Mouse (Mus musculus) megakaryocyte, embryonic 14.5 days (primary cell): ENCODE data around the gene Aifm1.

Experiments
- FLI1 ChIP-seq: IDR thresholded peaks from 2 replicates; pipeline ENCODE4 v1.6.1; 2012; ENCODE audit warnings: low read length, inconsistent platforms, mixed read lengths
- GATA1 ChIP-seq: IDR thresholded peaks from 3 replicates; pipeline ENCODE4 v1.6.1; 2012; ENCODE audit warnings: mixed read lengths, low read length, inconsistent platforms, borderline replicate concordance

GRCm38 (mm10) chrX:48444677-48445076 is 68.7 kb downstream of the Aifm1 start:
- TF ChIP-seq GATA1: no peak
- TF ChIP-seq FLI1: no peak
